23 mouse cellular contexts compared by ENCODE assay signal in the genomic region with DNA sequence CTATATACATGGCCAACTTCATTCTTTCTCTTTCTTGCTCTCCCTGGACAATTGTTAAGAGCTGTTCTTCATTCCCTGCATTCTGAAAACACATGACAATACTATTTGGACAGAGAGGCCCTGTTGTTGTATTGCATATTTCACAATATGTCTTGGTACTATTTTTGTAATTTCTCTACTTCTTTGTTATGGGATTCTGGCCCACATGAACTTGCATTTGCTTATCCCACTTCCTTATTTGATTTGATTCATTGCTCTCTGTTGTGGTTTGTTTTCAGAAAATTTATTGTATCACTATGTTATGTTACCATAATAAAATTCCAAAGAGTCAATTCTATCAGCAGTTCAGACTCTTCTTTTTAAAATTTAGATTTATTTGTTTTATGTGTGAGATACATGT.
A peak's percentile ranks its signal among the peaks of the same experiment; 100 is the strongest.
DNase-seq lines count a peak whose midpoint lies in the region; ATAC-seq and TF ChIP-seq lines count a peak whose summit lies in the region.
"Had no signal": no experiment of that assay in that cellular context is flagged by ENCODE, and none has a peak within 500 bp of the region (broad histone marks: within the 10 kb centered on the region; RNA-seq: fewer than 3 reads in every experiment).

No protein-coding gene starts in this region.

- H3K4me1 ChIP-seq in liver, adult 2 months (ENCODE audit: control insufficient read depth, insufficient read depth, low read length) = no peaks in the 10 kb centered on the region
- H3K4me1 ChIP-seq: embryonic facial prominence, embryonic 10.5 days; forebrain, embryonic 13.5 days; heart, embryonic 10.5 days; hindbrain, embryonic 10.5 days had no signal

- H3K79me2 ChIP-seq in liver, adult 2 months (ENCODE audit: control insufficient read depth, insufficient read depth, low read length) = no peaks in the 10 kb centered on the region

- ATAC-seq in common myeloid progenitor, adult 5-6 weeks (replicated peaks; ENCODE audit: low read depth, poor library complexity, severe bottlenecking) = peak; percentile 83
- peak; percentile 85 for ATAC-seq in megakaryocyte, adult 5-6 weeks (ENCODE audit: poor library complexity, severe bottlenecking)
- ATAC-seq in inflammation-experienced regulatory T-cells, adult 6 months = no peak
- ATAC-seq: activated CD4-positive, CD25-positive, alpha-beta regulatory T cell, adult 4 months; forebrain, embryonic 13.5 days; forebrain, postnatal 0 days; Patski had no signal

- no peak overlapping the region for H3K4me3 ChIP-seq in liver, adult 2 months (ENCODE audit: insufficient read depth, low read depth, low read length)
- H3K4me3 ChIP-seq: embryonic facial prominence, embryonic 10.5 days; forebrain, embryonic 13.5 days; gastrocnemius, adult 2 months; heart, embryonic 10.5 days; hindbrain, embryonic 10.5 days had no signal

- no peak for TF ChIP-seq CTCF in liver, adult 2 months (IDR thresholded peaks at IDR 0.05; ENCODE audit: low read depth, low read length)

- no peak overlapping the region for H3K27ac ChIP-seq in liver, adult 2 months (replicated peaks; ENCODE audit: insufficient read depth, low read depth, low read length)
- H3K27ac ChIP-seq: embryonic facial prominence, embryonic 10.5 days; forebrain, embryonic 13.5 days; gastrocnemius, adult 2 months; heart, embryonic 10.5 days; hindbrain, embryonic 10.5 days; hindbrain, embryonic 14.5 days had no signal

- H3K9ac ChIP-seq in liver, adult 2 months (ENCODE audit: low read depth, low read length) = no peak overlapping the region
- H3K9ac ChIP-seq: forebrain, embryonic 13.5 days; forebrain, postnatal 0 days; hindbrain, embryonic 14.5 days had no signal

- H3K27me3 ChIP-seq in liver, adult 2 months (ENCODE audit: control insufficient read depth, insufficient read depth, low read length) = no peaks in the 10 kb centered on the region
- H3K27me3 ChIP-seq: forebrain, embryonic 13.5 days; Patski had no signal

- no peak for TF ChIP-seq POLR2A in liver, adult 2 months (IDR thresholded peaks at IDR 0.05; ENCODE audit: extremely low read depth, insufficient read depth, low read length)

- DNase-seq in liver, adult 2 months (ENCODE audit: extremely low read depth, low read depth, low spot score) = peak; percentile 19
- no peak for DNase-seq in liver
- no peak for DNase-seq in c-Kit-positive CD71-positive TER-119-positive erythroid progenitor cells, embryonic 14.5 days (ENCODE audit: low spot score)
- DNase-seq in right cerebral cortex, adult 2 months (ENCODE audit: low spot score in 2 of 2) = no peak
- DNase-seq: adrenal gland, adult 2 months; cerebellum, adult 18-20 months; cerebellum, adult 9-11 months; cerebellum, postnatal 36 days; forebrain, postnatal 0 days; gastrocnemius, adult 2 months; gastrocnemius, postnatal 25 days; heart, adult 18-20 months; heart, postnatal 10 days had no signal

- no peaks in the 10 kb centered on the region for H3K36me3 ChIP-seq in liver, adult 2 months (ENCODE audit: control insufficient read depth, insufficient read depth, low read length)
- H3K36me3 ChIP-seq: embryonic facial prominence, embryonic 10.5 days; heart, embryonic 10.5 days; hindbrain, embryonic 10.5 days had no signal
